Mouse (Mus musculus) liver, embryonic 14.5 days (tissue): Measurements from ENCODE around the gene Ick.

Source experiments
- CTCF ChIP-seq: IDR thresholded peaks from 2 replicates; pipeline ENCODE4 v1.5.1; 2016; ENCODE audit warnings: antibody characterized with exemption, low read depth, control low read depth
- EP300 ChIP-seq: IDR thresholded peaks from 2 replicates; pipeline ENCODE4 v1.6.1; 2016; ENCODE audit warnings: antibody characterized with exemption, low read depth

DNA sequence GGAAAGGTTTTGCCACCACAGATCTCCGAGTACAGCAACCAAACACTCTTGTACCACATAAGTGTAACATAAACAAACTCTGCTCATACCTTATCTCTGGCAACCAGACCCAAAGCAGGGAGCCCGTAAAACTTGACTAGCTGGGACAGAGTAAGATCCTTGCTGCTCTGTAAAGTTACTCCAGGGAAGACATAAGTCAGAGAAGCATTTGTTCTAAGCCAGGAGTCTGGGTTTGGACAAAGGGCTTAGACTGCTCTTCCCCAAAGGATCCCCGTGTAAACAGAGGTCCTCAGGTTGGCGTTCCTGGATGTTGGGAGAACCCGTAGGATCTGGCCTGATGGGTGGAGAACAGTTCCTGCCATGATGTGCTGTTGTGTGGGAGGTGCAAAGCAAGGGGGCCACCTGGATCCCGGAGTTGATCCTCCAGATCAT, 3.5 kb upstream of the Ick start:
- TF ChIP-seq CTCF (peak; percentile 49), EP300 (peak; percentile 84)
